8 mouse cellular contexts compared by ENCODE assay signal in the genomic region with DNA sequence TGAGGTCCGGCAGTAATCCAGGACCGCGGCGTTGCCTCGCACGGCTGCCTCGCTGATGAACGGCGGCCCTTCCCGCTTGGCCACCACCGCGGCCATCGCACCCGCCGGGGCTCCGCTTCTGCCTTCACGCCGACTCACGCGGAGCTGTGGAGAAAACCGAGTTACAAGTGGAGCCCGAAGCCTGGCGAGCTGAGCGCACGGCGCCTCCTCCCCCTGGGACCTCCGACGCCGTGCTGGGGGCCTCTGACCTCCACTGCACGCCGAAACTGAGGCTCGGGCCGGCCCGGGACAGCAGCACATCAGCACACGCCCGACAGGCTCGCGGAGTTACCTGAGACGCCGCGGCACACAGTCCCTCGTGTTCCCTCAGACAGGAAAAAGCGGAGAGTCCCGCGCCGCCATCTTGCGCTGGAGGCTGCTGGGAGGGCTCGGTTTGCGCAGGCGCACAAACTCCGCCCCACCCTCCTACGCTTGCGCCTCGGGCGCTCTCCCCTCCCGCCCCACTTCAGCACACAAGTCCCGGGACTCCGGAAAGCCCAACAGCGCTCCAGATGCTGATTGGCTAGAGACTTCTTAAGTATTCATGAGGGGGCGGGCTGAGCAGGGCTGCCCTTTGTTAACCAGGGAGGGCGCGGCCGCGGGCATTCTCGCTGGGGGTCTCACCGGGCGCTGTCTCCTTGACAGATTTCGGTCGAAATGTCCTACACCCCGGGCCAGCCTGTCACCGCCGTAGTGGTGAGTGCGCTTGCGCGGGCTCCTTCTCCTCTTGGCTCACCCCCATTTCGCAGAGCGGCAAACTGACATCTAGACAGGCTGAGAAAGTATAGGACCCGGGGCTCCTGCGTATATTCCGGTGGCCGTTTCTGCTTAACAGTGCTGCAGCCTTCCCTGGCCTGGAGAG. TPM values are rescaled to one million over a fixed set of nuclear protein-coding genes. Genes with fewer than 3 reads are reported as not detected.
DNase-seq lines count a peak whose midpoint lies in the region; ATAC-seq and TF ChIP-seq lines count a peak whose summit lies in the region.

Emc6 (minus strand) TSS at position 430 of the 901 bp plus-strand sequence.
Tax1bp3 (plus strand) TSS at position 476 of the 901 bp plus-strand sequence.

- peaks cover 27% of the 10 kb centered on the region for H3K4me1 ChIP-seq in hindbrain, embryonic 14.5 days (replicated peaks; ENCODE audit: control insufficient read depth, insufficient read depth, low read length)

- ATAC-seq in Patski, result peak; percentile 97
- peak; percentile 98 for ATAC-seq in hindbrain, embryonic 14.5 days (ENCODE audit: low FRiP score)

- H3K9ac ChIP-seq in hindbrain, embryonic 14.5 days, result peak within 1 kb of the TSS; percentile 92

- peaks cover 13% of the 10 kb centered on the region for H3K36me3 ChIP-seq in hindbrain, embryonic 14.5 days (replicated peaks; ENCODE audit: control insufficient read depth, insufficient read depth)

- CTCF ChIA-PET in Patski (lab: Charles Lee), result interaction anchor here (1.3 kb wide), 1 partner anchor 9 kb away, joined by 3 read pairs; no protein-coding TSS in a partner anchor

- peak within 1 kb of the TSS; percentile 98 for H3K4me3 ChIP-seq in hindbrain, embryonic 14.5 days (replicated peaks; ENCODE audit: low read length)

- WGBS in hindbrain, embryonic 14.5 days, result under 1% methylated on average over 81 of the region's 81 CpGs

- peak; percentile 83 for DNase-seq in Patski (ENCODE audit: low read depth, low spot score)
- DNase-seq in cerebellum, postnatal 14 days, result peak; percentile 97
- peak; percentile 82 to 86 for DNase-seq in frontal cortex, postnatal 25 days (ENCODE audit: low spot score in 2 of 2)
- DNase-seq in hindbrain, embryonic 14.5 days (ENCODE audit: low spot score), result peak; percentile 96
- DNase-seq in layer of hippocampus, postnatal 36 days, result peak; percentile 94 to 95
- DNase-seq in lung, postnatal 36 days, result peak; percentile 98
- DNase-seq in retina, postnatal 1 day, result peak; percentile 99
- DNase-seq in urinary bladder, adult 18-20 months (ENCODE audit: low spot score in 2 of 2), result peak; percentile 91 to 95

- H3K27ac ChIP-seq in hindbrain, embryonic 14.5 days, result peak within 1 kb of the TSS; percentile 92

- H3K4me2 ChIP-seq in hindbrain, embryonic 14.5 days (replicated peaks), result peak within 1 kb of the TSS; percentile 74

- in situ Hi-C loops in Patski (cut with MboI; ENCODE audit: low pct_unique_long_range_greater_than_20kb), result no loop called here

- POLR2A ChIA-PET in Patski (lab: Charles Lee), result interaction anchor here (0.9 to 1.1 kb wide), 3 partner anchors 11 to 19 kb away, joined by 3 read pairs; partner anchors contain the start of gene P2rx5

- TF ChIP-seq CTCF in Patski (IDR thresholded peaks at IDR 0.05), result no peak

- H3K9me3 ChIP-seq in hindbrain, embryonic 14.5 days (ENCODE audit: control insufficient read depth, low read length), result no peaks in the 10 kb centered on the region

- H3K27me3 ChIP-seq in Patski, result no peaks in the 10 kb centered on the region
- no peaks in the 10 kb centered on the region for H3K27me3 ChIP-seq in hindbrain, embryonic 14.5 days (ENCODE audit: control insufficient read depth, insufficient read depth, low read length)

RNA-seq across cellular contexts. Expression of gene Emc6, which starts in this region (rescaled TPM):
- 79.4 TPM for polyA plus RNA-seq in Patski (2021)
- polyA plus RNA-seq in hindbrain, embryonic 14.5 days (2014; fragmentation: Nextera tagmentation; extraction: Ambion mirVana), result 148 and 152 TPM in 2 replicates
- total RNA-seq in layer of hippocampus, postnatal 36 days (2021), result 10 to 100 TPM; 51.5 to 59.7 TPM

RNA-seq across cellular contexts. Expression of gene Tax1bp3, which starts in this region (rescaled TPM):
- polyA plus RNA-seq in Patski (2021), result 157 TPM
- 121 and 132 TPM in 2 replicates for polyA plus RNA-seq in hindbrain, embryonic 14.5 days (2014; fragmentation: Nextera tagmentation; extraction: Ambion mirVana)
- total RNA-seq in layer of hippocampus, postnatal 36 days (2021), result 10 to 100 TPM; 10.9 to 11.2 TPM

Comparison
In these comparisons a context has a peak if more than half of its experiments do, and no peak if none do; other contexts are left out.
1. Peak in every context shown above with its lines: DNase-seq, ATAC-seq, H3K4me3 ChIP-seq and H3K27ac ChIP-seq.